Mouse (Mus musculus) thymus, postnatal 0 days (tissue): ENCODE data around the gene Klhl28. TPM values are rescaled to one million over a fixed set of nuclear protein-coding genes. Genes with fewer than 3 reads are reported as not detected.

Experiments used
- polyA plus RNA-seq: library from polyadenylated mRNA; unstranded; fragments of >200 nt; fragmentation: Nextera tagmentation; extraction: Ambion mirVana; gene quantifications from 2 replicates; pipeline ENCODE4 v1.2.1, GENCODE M21; 2015

The Klhl28 gene
- polyA plus RNA-seq, 1 experiment from 2014 or later = 18.2 TPM

Other genes with a start within 250 kb of the Klhl28 start
- 2.0 and 2.8 TPM in 2 replicates for gene Gm527, start 47.6 kb downstream of the Klhl28 start, polyA plus RNA-seq
- gene Togaram1, start 270 bp upstream of the Klhl28 start, polyA plus RNA-seq = 19.4 and 20.2 TPM in 2 replicates
- 45.2 and 49.2 TPM in 2 replicates for gene Prpf39, start 70.8 kb upstream of the Klhl28 start, polyA plus RNA-seq
- gene Fkbp3, start 108.5 kb upstream of the Klhl28 start, polyA plus RNA-seq = 332 and 346 TPM in 2 replicates
- 8.0 and 9.1 TPM in 2 replicates for gene Fancm, start 110.1 kb upstream of the Klhl28 start, polyA plus RNA-seq
- 62.3 and 66.8 TPM in 2 replicates for gene Mis18bp1, start 207.1 kb upstream of the Klhl28 start, polyA plus RNA-seq